Mouse (Mus musculus) neutrophil, adult 5-6 weeks (primary cell): Measurements from ENCODE around the gene Edaradd. TPM values are rescaled to one million over a fixed set of nuclear protein-coding genes. Genes with fewer than 3 reads are reported as not detected.
A peak's percentile ranks its signal among the peaks of the same experiment; 100 is the strongest.

ENCODE experiments used
- ATAC-seq: fragments of 151-379, 151-347 bp; 2 replicates; pipeline ENCODE4 v1.8.0; 2017; ENCODE audit warnings: mild to moderate bottlenecking, moderate TSS enrichment; ENCODE audit not compliant: insufficient number of reproducible peaks, poor library complexity, low FRiP score, severe bottlenecking; ENCODE audit errors: extremely low read depth
- total RNA-seq: library from RNA; stranded (forward); fragments of 200-1000 nt; gene quantifications from 2 replicates; pipeline ENCODE4 v1.2.3, GENCODE M21; 2017

Gene Edaradd
- total RNA-seq, 1 experiment from 2014 or later, result 10.7 TPM

- ATAC-seq, result no peak
Observed at GRCm38 (mm10) chr13:12522346-12522745, 2.1 kb upstream of the Edaradd start.

DNA sequence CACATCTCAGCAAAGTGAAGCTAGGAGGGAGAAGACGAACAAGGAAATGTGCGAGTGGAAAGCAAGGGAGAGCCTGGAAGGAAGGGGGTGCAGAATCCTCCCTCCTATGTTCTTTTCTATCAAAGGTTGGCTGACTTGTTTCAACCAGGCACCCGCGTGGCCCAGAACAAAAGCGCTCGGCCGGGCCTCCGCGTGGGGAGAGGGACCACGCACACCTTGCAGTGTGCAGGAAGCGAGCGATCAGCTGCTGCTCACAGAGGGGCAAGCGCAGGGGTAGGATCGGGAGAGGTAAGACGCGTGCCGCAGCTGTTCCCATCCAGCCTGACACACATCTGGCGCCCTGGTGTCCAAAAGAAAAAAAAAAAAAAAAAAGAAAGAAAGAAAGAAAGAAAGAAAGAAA is 867 bp downstream of the Edaradd start:
- ATAC-seq, result no peak

DNA sequence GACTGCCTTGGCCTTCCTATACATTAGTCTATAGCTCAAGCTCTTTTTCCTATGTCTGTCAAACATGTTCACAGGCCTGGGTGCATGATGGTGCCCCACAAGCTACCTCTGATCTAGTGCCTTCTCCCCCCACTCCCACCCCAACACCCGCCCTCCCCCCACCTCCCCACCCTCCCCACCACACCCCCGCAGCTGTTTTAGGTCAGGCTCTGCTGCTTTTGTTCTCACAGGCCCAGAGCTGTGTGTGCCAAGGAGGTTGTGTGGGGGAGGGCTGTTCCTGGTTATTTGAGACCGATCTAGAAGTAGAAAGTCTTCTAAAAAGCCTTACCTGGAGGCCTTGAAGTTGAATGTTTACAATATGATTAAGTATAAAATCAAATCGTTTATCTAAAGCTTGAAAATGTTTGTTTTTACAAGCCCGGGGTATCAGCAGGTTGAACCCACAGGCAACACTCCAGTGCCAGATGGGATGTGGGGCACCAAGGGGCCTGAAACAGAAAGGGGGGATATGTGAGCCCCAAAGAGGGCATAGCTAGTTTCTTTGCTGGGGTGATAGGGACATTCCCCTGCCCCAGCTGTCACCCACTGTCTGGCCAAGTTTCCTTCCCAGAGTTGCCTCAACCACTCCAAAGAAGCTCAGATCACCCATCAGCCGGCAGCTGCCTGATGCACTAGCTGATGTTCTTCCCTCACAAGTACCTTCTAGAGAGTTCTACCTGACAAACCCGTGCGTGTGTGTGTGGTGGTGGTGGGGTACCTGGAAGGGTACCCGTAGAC is 8.9 kb downstream of the Edaradd start:
- ATAC-seq, result peak; percentile 20; the same call in 1 of the 2 replicates

GRCm38 (mm10) chr13:12510032-12510431 is 10.2 kb downstream of the Edaradd start:
- no peak for ATAC-seq

- ATAC-seq, result peak; percentile 60
Observed at GRCm38 (mm10) chr13:12507426-12507825, 12.8 kb downstream of the Edaradd start.

GRCm38 (mm10) chr13:12505359-12505758 is 14.9 kb downstream of the Edaradd start:
- ATAC-seq, result no peak

GRCm38 (mm10) chr13:12503238-12503751 is 16.9 kb downstream of the Edaradd start:
- ATAC-seq, result peak; percentile 20; the same call in 1 of the 2 replicates

GRCm38 (mm10) chr13:12502665-12503237 is 17.5 kb downstream of the Edaradd start:
- no peak for ATAC-seq

DNA sequence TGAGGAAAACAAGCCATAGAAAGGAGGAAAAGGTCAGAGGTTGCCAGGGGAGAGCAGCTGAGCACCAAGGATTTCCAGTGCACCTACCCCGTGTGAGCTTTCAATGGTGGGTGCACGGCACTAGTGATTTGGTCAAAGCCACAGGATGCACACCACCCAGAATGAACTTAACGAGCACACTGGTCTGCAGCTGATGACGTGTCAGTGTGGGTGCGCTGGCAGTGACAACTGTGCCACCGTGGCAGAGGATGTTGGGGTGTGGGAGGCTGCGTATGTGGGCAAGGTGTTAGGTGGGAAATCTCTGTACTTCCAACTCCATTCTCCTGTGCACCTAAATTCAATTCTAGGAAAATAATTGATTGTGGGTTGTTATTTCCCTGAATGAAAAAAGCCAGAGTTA is 21.1 kb downstream of the Edaradd start:
- ATAC-seq, result no peak

- ATAC-seq, result no peak
Observed at GRCm38 (mm10) chr13:12497809-12498208, 22.4 kb downstream of the Edaradd start.

- ATAC-seq, result no peak
Observed at GRCm38 (mm10) chr13:12494750-12495149, 25.5 kb downstream of the Edaradd start.

GRCm38 (mm10) chr13:12492515-12492914 is 27.7 kb downstream of the Edaradd start:
- no peak for ATAC-seq

- no peak for ATAC-seq
Observed at GRCm38 (mm10) chr13:12485640-12486039, 34.6 kb downstream of the Edaradd start.

- ATAC-seq, result no peak
Observed at GRCm38 (mm10) chr13:12485197-12485596, 35.0 kb downstream of the Edaradd start.

DNA sequence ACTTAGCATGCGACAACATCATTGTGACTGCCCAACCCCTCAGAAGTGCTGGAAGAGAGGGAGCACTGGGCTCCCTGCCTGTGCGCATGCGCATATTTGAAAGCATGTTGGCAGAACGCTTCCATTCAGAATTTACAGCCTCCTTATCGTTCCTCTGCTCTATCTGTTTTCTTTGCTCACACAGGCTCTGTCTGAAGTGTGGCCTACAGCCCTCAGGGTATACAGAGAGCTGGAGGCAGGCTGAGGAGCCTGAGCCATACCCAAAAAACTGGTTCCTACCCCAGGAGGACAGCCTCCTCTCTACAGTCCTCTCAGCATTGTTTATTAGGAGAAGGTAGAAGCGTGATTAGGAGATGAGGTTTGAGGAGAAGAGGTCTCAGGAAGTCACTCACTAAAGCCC is 40.4 kb downstream of the Edaradd start:
- no peak for ATAC-seq

- ATAC-seq, result no peak
Observed at GRCm38 (mm10) chr13:12478301-12478700, 41.9 kb downstream of the Edaradd start.

- no peak for ATAC-seq
Observed at GRCm38 (mm10) chr13:12476886-12477285, 43.4 kb downstream of the Edaradd start.

GRCm38 (mm10) chr13:12475239-12475638 is 45.0 kb downstream of the Edaradd start:
- no peak for ATAC-seq

DNA sequence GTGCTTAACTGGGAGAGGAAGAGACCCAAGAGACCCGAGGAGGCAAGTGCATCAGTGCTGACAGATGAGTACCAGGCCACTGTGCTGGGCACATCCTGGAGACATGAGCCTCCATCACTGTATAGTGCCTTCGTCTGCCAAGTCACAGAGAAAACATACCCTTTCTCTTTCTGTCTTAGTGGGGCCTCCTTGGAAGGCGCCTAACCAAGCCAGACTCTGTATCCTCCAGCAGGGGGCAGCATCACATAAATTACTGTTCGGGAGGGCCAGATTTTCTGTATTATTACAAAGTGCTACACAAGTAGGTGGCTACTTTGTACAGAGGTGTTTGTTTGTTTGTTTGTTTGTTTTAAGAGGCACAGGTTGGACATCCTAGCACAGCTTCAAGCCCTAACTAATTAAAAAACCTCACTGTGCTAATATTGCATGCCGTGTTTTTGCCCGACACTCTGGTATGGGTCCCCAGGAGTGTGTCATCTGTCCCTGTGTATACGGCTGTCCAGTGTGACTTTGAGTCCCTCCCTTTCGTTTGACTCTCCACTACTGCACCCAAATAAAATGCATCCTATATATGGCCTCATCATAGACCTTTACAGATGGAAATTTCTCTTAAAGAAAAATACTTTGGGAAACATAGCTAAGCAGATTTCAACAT is 46.4 kb downstream of the Edaradd start:
- peak; percentile 78 for ATAC-seq

DNA sequence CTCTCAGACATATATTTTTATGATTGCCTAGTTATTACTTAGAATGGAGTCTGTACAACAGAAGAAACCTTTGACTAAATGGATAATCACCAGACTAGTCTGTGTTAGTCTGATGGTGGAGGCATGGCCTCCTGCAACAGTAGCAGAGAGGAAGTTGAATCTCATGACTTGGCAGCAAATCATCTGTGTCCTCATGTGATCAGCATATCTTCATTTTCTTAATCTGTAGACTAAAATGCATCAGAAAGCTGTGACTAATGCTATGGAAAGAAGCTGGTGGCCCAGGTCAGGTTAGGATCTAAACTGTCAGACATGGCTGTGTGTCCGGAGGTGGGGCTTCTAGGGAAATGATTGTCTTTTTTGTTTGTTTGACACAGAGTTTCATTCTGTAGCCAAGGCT is 51.8 kb downstream of the Edaradd start:
- peak; percentile 88 for ATAC-seq
